Mouse (Mus musculus): ENCODE measurements at regions not wholly inside any gene's neighbourhood (a gene's known extent, or its start where the extent isn't known, plus 50 kb on each side); places are given as distances from the start of the nearest gene placed in this dataset.

DNA sequence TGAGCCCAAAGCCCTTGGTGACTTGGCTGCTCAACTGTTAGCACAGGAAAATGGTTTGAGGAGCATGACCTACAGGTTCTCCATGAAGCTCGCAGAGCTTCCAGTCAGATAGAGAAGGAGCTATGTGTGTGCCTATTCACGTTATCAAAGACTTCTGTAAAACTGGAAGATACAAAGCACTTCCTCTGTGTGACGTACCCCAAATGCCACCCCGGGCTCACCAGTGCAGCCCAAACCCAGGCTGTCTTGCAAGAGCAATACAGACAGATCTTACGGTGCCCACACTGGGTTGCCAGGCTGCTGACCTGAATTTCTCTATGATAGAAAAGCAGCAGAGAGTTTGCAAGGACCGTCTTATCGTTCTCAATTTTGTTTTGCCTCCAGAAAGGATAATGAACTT lies 78.1 kb upstream of the Foxo1 start:
- no peaks in the 10 kb centered on the region for H3K79me2 ChIP-seq (ENCODE audit: control insufficient read depth, insufficient read depth)
- H3K36me3 ChIP-seq (ENCODE audit: control insufficient read depth, insufficient read depth): no peaks in the 10 kb centered on the region
- H3K4me3 ChIP-seq (ENCODE audit: insufficient read depth, poor library complexity, severe bottlenecking): no peak overlapping the region
- no peaks in the 10 kb centered on the region for H3K27me3 ChIP-seq (ENCODE audit: control insufficient read depth, insufficient read depth, insufficient read length)
- no peaks in the 10 kb centered on the region for H3K79me3 ChIP-seq (ENCODE audit: low read depth)
- no peak for TF ChIP-seq MYOG (IDR thresholded peaks at IDR 0.05; ENCODE audit: control insufficient read depth, extremely low read depth, insufficient read length)
- no peak overlapping the region for H3ac ChIP-seq (ENCODE audit: control insufficient read depth, insufficient read length, low read depth)

GRCm38 (mm10) chr3:52193026-52193425 lies 75.1 kb upstream of the Foxo1 start:
- no peaks in the 10 kb centered on the region for H3K79me2 ChIP-seq (ENCODE audit: control insufficient read depth, insufficient read depth)
- no peaks in the 10 kb centered on the region for H3K36me3 ChIP-seq (ENCODE audit: control insufficient read depth, insufficient read depth)
- no peaks in the 10 kb centered on the region for H3K79me3 ChIP-seq (ENCODE audit: low read depth)
- H3K4me3 ChIP-seq (ENCODE audit: insufficient read depth, poor library complexity, severe bottlenecking): no peak overlapping the region
- no peaks in the 10 kb centered on the region for H3K27me3 ChIP-seq (ENCODE audit: control insufficient read depth, insufficient read depth, insufficient read length)
- TF ChIP-seq FOSL1 (IDR thresholded peaks at IDR 0.05; ENCODE audit: insufficient read depth, low read length, poor library complexity, severe bottlenecking) (no peak), CTCF (IDR thresholded peaks at IDR 0.05; ENCODE audit: control insufficient read depth, insufficient read depth, insufficient read length) (no peak), USF1 (IDR thresholded peaks at IDR 0.05; ENCODE audit: low read depth) (no peak)
- no peak overlapping the region for H3ac ChIP-seq (ENCODE audit: control insufficient read depth, insufficient read length, low read depth)

GRCm38 (mm10) chr3:52194216-52194615 lies 73.9 kb upstream of the Foxo1 start:
- no peak overlapping the region for H3K4me3 ChIP-seq (ENCODE audit: insufficient read depth, poor library complexity, severe bottlenecking)
- no peak overlapping the region for H3ac ChIP-seq (ENCODE audit: control insufficient read depth, insufficient read length, low read depth)
- no peaks in the 10 kb centered on the region for H3K27me3 ChIP-seq (ENCODE audit: control insufficient read depth, insufficient read depth, insufficient read length)
- no peaks in the 10 kb centered on the region for H3K79me2 ChIP-seq (ENCODE audit: control insufficient read depth, insufficient read depth)
- TF ChIP-seq CTCF (IDR thresholded peaks at IDR 0.05; ENCODE audit: control insufficient read depth, insufficient read depth, insufficient read length): no peak
- no peak for TF ChIP-seq FOSL1 (IDR thresholded peaks at IDR 0.05; ENCODE audit: insufficient read depth, low read length, poor library complexity, severe bottlenecking)
- no peak for TF ChIP-seq MYOD1 (IDR thresholded peaks at IDR 0.05; ENCODE audit: control insufficient read depth, insufficient read length, low read depth)
- no peak for TF ChIP-seq MYOG (IDR thresholded peaks at IDR 0.05; ENCODE audit: control insufficient read depth, extremely low read depth, insufficient read length)
- TF ChIP-seq USF1 (IDR thresholded peaks at IDR 0.05; ENCODE audit: low read depth): no peak
- no peak for TF ChIP-seq CEBPB (IDR thresholded peaks at IDR 0.05; ENCODE audit: low read depth)
- no peak for TF ChIP-seq MAX (IDR thresholded peaks at IDR 0.05)
- H3K79me3 ChIP-seq (ENCODE audit: low read depth): no peaks in the 10 kb centered on the region
- H3K36me3 ChIP-seq (ENCODE audit: control insufficient read depth, insufficient read depth): no peaks in the 10 kb centered on the region

DNA sequence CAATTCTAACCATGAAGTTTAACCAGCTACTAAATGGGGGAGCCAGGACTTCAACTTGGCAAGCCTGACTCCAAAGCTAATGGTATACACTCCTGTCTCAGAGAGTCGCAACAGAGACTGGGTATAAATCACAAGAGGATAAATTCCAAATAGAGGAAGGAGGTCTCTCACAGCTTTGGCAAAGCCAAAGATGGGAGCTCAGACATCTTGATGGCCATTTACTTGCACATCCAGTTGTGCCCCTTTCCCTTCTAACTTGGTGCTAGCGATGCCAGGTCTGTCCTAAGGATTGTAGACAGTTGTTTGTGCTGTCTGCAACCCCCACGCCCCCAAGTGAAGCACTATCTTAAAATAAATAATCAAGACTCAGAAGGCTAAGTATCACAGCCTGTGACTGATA lies 72.7 kb upstream of the Foxo1 start:
- H3ac ChIP-seq (ENCODE audit: control insufficient read depth, insufficient read length, low read depth): no peak overlapping the region
- no peak overlapping the region for H3K4me3 ChIP-seq (ENCODE audit: insufficient read depth, poor library complexity, severe bottlenecking)
- H3K36me3 ChIP-seq (ENCODE audit: control insufficient read depth, insufficient read depth): no peaks in the 10 kb centered on the region
- no peak for TF ChIP-seq CTCF (IDR thresholded peaks at IDR 0.05; ENCODE audit: control insufficient read depth, insufficient read depth, insufficient read length)
- TF ChIP-seq MYOG (IDR thresholded peaks at IDR 0.05; ENCODE audit: control insufficient read depth, extremely low read depth, insufficient read length): no peak
- no peak for TF ChIP-seq FOSL1 (IDR thresholded peaks at IDR 0.05; ENCODE audit: insufficient read depth, low read length, poor library complexity, severe bottlenecking)
- no peak for TF ChIP-seq MYOD1 (IDR thresholded peaks at IDR 0.05; ENCODE audit: control insufficient read depth, insufficient read length, low read depth)
- TF ChIP-seq MAX (IDR thresholded peaks at IDR 0.05): no peak
- no peak for TF ChIP-seq CEBPB (IDR thresholded peaks at IDR 0.05; ENCODE audit: low read depth)
- H3K79me3 ChIP-seq (ENCODE audit: low read depth): no peaks in the 10 kb centered on the region
- no peaks in the 10 kb centered on the region for H3K27me3 ChIP-seq (ENCODE audit: control insufficient read depth, insufficient read depth, insufficient read length)
- no peaks in the 10 kb centered on the region for H3K79me2 ChIP-seq (ENCODE audit: control insufficient read depth, insufficient read depth)

GRCm38 (mm10) chr3:52196047-52196935 lies 71.8 kb upstream of the Foxo1 start:
- TF ChIP-seq FOSL1 (IDR thresholded peaks at IDR 0.05; ENCODE audit: insufficient read depth, low read length, poor library complexity, severe bottlenecking) (no peak), MYOG (IDR thresholded peaks at IDR 0.05; ENCODE audit: control insufficient read depth, extremely low read depth, insufficient read length) (no peak), USF1 (IDR thresholded peaks at IDR 0.05; ENCODE audit: low read depth) (no peak), MYOD1 (IDR thresholded peaks at IDR 0.05; ENCODE audit: control insufficient read depth, insufficient read length, low read depth) (no peak), MAX (IDR thresholded peaks at IDR 0.05) (no peak), CTCF (IDR thresholded peaks at IDR 0.05; ENCODE audit: control insufficient read depth, insufficient read depth, insufficient read length) (peak; percentile 95), CEBPB (IDR thresholded peaks at IDR 0.05; ENCODE audit: low read depth) (no peak)
- Histone ChIP-seq H3K27me3 (ENCODE audit: control insufficient read depth, insufficient read depth, insufficient read length) (no peaks in the 10 kb centered on the region), H3K36me3 (ENCODE audit: control insufficient read depth, insufficient read depth) (no peaks in the 10 kb centered on the region), H3ac (ENCODE audit: control insufficient read depth, insufficient read length, low read depth) (peak overlapping the region; percentile 78), H3K4me3 (ENCODE audit: insufficient read depth, poor library complexity, severe bottlenecking) (no peak overlapping the region), H3K79me3 (ENCODE audit: low read depth) (no peaks in the 10 kb centered on the region), H3K79me2 (ENCODE audit: control insufficient read depth, insufficient read depth) (no peaks in the 10 kb centered on the region)

DNA sequence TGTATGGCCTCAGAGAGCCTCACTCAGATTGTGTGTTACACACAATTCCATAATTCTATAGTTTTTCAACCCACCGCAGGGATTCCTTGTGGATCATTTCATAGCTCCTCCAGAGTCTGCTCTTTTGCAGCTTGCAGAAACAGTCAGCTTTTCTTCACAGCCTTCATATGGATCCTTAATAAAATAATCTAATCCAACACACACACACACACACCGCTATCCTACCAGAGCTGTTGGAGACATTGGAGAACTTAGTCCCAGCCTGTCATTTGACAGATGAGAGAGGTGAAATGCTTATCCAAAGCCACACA lies 71.2 kb upstream of the Foxo1 start:
- no peaks in the 10 kb centered on the region for H3K27me3 ChIP-seq (ENCODE audit: control insufficient read depth, insufficient read depth, insufficient read length)
- H3K36me3 ChIP-seq (ENCODE audit: control insufficient read depth, insufficient read depth): no peaks in the 10 kb centered on the region
- H3K79me3 ChIP-seq (ENCODE audit: low read depth): no peaks in the 10 kb centered on the region
- TF ChIP-seq FOSL1 (IDR thresholded peaks at IDR 0.05; ENCODE audit: insufficient read depth, low read length, poor library complexity, severe bottlenecking) (no peak), MAX (IDR thresholded peaks at IDR 0.05) (no peak), CEBPB (IDR thresholded peaks at IDR 0.05; ENCODE audit: low read depth) (no peak), MYOD1 (IDR thresholded peaks at IDR 0.05; ENCODE audit: control insufficient read depth, insufficient read length, low read depth) (no peak), CTCF (IDR thresholded peaks at IDR 0.05; ENCODE audit: control insufficient read depth, insufficient read depth, insufficient read length) (no peak), MYOG (IDR thresholded peaks at IDR 0.05; ENCODE audit: control insufficient read depth, extremely low read depth, insufficient read length) (no peak), USF1 (IDR thresholded peaks at IDR 0.05; ENCODE audit: low read depth) (no peak)
- H3K4me3 ChIP-seq (ENCODE audit: insufficient read depth, poor library complexity, severe bottlenecking): no peak overlapping the region
- no peaks in the 10 kb centered on the region for H3K79me2 ChIP-seq (ENCODE audit: control insufficient read depth, insufficient read depth)
- no peak overlapping the region for H3ac ChIP-seq (ENCODE audit: control insufficient read depth, insufficient read length, low read depth)

Measured in C2C12 (cell line).